Mouse (Mus musculus) forelimb bud, embryonic 11.5 days (tissue): ENCODE results near the gene Ryr3.

Experiments
- DNase-seq: peaks from one replicate; pipeline ENCODE4 v3.0.0-alpha.2; 2012; ENCODE audit warnings: low read depth, low spot score

Gene Ryr3

GRCm38 (mm10) chr2:112913796-112914195 is 303.1 kb downstream of the Ryr3 start:
- no peak for DNase-seq

DNA sequence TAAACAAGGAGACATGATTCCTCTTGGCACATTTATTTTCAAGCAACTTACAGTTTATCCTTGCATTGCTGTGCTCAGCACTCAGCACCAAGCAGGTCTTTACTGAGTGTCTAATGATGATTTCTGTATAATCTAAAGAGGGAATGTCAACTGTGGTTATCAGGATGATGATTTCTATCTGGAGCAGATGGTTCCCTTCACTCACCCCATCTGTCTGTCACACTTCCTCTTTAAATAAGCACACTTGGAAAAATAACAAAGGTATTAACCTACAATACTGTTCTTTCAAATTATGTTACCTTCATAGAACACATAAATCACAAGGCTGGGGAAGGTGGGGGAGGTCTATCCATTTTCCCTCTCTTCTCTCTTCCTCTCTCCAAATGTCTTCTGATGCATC is 304.3 kb downstream of the Ryr3 start:
- no peak for DNase-seq

GRCm38 (mm10) chr2:112910579-112910978 is 306.3 kb downstream of the Ryr3 start:
- no peak for DNase-seq

DNA sequence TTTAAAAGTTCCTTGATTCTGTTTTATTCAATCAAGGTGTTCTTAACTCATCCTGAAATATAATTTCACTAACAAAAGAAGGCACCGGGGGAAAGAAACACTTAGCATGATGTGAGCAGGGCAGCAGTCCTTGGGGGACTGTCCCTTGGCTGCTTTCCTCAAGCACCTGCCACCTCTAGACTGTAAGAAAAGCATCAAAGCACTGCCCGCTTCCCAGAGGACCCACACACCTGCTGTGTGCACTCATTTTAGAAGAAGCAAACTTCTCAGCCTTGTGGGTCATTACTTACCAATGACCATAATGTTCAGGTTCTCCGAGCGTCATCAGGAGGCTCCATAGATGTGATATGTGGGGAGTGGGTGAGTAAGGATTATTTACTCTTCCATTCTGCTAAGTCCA is 307.8 kb downstream of the Ryr3 start:
- no peak for DNase-seq

DNA sequence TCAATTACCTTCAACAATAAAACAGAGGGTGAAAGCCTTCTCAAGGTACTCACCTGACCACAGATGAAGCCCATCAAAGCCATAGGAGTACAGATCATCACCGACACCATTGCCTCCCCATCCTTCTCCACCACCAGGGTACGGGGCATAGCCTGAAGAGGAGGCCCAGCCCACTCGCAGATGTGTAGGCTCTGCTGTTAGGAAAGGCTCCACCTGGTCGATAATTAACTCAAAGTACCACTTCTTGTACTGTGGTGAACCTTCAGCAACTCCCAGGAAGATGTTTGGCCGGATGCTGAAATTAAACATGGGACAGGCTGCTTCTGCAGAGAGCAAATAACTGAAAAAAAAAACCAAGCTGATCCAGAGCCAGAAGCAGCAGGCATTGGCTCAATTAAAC is 316.1 kb downstream of the Ryr3 start:
- no peak for DNase-seq

DNA sequence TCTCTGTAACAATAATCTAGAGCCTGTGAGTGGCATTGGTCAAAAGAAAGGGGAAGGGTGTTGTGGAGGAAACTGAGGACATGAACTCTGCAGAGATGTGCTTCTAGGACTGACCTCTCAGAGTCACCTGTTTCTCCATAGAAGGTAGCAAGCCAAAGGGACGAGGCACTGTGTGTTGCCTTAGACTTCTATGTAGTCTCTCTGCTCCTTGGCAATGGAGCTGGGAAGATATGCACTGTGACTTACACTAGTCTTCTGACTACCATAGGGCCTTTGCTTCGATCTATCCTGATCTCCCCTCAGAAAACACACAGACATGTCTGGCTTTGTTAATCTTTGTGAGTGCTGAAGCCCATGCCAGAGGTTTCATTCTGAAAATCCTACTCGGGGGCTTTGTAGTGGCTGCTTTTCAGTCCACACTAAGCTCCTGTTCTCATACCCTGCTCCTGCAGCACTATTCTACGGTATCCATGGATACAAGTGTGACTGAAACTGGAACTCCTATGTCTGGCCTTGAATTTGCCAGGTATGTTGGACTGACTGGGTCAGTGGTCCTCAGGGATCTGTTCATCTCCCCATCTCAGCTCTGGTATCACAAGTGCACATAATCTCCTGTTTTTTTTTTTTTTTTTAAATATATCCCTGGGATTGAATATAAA is 332.3 kb downstream of the Ryr3 start:
- DNase-seq: no peak

DNA sequence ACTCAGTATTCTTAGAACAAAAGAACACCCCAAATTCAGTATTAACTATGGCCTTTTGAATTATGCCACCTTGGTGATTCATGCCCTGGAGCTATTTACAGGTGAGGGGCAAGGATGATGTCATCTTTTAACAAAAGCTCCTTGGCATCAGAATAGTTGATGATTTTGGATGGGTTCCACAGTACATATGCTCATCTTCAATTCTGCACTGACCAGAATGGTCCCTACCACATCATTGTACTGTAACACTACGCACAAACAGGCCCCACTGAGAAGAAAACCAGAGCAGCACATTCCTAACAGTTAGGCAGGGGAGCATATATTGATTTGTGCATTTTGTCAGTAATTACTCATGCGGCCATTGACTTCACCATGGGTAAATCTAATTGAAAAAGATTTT is 335.1 kb downstream of the Ryr3 start:
- no peak for DNase-seq

GRCm38 (mm10) chr2:112881376-112881775 is 335.5 kb downstream of the Ryr3 start:
- no peak for DNase-seq

DNA sequence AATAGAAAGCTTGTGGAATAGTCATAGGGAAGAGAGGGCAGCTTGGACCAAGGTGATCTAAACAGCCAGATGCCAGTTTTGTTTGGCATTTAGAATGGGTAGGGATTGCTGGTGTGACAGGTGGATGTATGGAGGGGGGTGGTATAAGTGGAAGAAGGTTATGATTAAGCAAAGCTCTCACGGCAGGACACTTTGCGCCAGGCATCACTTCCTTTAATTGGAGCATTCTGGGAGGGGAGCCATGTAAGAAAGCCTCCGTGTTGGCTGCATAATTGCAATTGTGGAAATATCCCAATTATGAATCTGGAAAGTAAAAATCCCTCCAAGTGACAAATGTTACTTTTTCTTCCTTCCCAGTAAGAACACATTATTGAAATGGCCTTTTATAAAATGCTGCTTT is 339.5 kb downstream of the Ryr3 start:
- DNase-seq: no peak

DNA sequence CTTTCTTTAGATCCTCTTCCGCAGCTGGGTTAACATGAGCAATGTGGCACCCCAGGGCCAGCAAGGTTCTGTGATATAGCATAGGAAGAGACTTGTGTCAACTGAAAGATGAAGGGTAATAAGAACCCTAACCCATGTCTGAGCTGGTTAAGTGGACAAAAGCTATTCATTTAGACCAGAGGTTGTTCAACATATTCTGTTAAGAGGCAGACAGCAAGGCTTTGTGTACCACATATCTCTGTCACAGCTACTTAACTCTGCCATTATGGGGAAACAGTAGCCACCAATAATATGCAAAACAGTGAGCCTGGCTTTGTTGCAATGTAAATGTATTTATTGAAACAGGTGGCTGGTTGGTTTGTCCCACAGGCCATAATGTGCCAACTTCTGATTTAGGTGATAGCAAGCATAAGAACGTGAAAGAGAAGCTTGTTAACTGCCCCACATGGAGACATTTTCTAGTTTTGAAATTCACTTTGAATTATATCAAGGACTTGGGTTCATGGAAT is 350.8 kb downstream of the Ryr3 start:
- DNase-seq: no peak

DNA sequence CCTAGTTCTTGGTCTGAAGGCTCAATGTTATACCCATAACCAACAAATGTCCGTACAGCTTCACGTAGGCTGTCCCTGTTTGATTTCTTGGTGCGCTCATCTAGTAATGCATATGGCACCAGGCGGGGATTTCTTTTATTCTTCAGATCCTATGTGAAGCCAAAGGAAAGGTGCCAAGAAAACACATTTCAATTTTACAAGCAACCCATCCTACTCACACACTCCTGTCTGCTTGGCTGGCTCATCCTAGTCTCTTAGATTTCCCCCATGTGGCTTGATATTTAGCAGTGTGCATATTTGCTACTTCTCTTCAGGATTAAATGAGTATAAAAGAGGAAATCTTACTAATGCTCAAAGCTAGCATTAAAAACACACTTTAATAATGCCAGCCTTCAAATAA is 355.1 kb downstream of the Ryr3 start:
- no peak for DNase-seq

GRCm38 (mm10) chr2:112845583-112846512 is 371.0 kb downstream of the Ryr3 start:
- no peak for DNase-seq

DNA sequence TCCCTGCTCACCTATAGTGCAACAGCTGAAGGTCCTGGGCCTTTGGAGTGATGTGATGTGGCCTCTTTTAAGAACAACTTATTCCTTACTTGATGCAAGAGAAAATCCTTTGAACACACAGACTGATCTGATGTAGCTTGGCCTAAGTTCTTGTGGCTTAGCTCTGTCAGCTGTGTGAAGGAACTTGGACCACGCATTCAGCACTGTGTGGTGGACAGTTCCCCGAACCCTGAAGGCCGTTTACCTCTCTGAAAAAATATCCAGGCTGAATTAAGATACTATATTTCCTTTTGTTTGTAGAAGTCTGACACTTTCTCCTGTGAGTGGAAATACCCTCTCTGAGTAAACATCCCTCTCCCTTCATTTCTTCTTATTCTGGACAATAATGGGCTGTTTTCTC is 374.0 kb downstream of the Ryr3 start:
- peak; percentile 56 for DNase-seq

DNA sequence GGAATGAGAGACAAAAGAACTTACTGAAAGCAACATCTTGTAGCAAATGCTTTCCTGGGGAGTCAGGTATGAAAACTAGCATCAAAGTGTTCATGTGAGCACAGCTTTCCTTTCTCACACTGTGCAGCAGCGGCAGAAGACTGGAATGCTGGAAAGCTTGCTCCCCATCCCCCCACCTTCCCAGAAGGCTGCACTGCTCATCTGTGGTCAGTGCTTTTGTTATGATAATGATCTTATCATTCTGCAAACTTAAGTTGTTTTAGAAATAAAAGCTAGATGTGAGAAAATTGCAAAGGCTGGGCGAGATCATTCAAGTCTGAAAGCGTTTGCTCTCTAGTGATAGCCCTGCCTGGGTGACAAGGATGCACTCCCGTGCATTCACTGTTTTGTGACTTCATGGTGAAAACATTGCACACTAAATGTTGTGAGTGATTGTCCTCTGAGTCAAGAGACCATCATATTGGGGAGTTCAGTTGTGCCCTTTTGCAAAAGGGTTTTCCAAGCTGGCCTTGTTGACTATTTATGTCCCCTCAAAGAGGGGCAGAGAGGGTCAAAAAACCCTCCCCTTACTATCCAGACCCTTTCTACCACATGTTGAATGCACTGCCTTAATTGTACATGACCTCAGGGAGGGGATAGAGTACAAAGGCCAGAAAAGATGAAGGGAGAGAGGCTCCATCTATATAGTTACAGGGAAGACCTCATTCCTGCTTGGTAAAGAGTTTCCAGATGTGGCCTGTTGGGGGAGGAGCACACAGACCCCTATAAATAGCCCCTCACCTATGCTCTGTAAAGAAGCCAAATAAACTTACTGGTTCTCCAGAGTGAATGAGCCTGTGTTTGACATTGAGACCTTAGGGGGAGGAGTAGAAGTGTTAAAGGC is 385.2 kb downstream of the Ryr3 start:
- DNase-seq: peak; percentile 32

DNA sequence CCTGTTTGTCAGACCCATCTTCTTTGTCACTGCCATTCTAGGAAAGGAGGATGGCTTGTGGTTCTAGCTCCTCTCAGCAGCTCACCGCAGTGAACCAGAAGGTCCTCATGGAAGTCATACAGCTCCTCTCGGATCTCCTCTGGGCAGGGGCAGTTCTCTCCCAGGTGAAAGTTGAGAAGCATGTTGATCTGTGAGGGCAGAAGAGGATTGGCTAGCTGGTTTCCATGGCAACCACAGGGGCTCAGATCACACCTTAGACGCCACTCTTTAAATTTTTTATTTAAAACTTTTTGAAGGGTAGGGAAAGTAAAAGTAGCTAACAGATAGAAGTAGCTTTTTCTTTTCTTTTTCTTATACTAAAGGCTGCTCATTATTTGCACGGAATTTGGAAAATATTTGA is 390.3 kb downstream of the Ryr3 start:
- DNase-seq: peak; percentile 36

DNA sequence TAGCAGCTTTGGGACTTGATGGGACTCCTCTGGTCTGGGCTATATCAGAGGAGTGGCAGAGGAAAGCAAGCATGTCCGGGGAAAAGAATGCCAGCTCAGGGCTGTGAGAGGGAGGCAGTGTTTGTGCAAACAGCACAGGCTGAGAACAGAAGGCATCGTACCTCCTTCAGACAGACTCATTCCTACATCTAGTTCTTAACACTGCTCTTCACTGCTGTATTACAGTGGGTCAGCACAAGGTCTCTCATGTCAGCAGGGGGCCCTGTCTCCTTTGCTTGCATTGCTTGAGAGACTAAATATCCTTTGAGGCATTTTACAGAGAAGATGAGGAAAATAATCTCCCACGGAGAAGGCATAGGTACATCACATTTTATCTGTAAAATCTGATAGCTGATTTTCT is 394.2 kb downstream of the Ryr3 start:
- DNase-seq: no peak

DNA sequence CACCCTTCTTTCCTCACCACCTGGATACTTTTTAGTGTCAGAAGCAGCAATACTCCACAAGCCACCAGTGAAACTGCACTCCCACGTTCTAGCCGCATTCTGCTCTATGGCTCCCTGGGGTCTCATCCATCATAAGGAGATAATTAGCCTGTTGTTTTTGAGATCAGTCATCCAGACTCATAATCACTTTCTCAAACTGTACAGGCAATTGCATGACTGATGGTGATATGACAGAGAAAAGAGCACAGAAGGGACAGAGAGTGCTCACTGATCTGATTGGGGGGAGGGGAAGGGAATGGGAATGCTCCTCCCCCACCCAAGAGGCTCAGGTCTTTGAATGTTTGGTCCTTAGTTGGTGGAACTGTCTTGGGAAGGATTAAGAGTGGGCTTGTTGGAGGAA is 397.8 kb downstream of the Ryr3 start:
- no peak for DNase-seq

DNA sequence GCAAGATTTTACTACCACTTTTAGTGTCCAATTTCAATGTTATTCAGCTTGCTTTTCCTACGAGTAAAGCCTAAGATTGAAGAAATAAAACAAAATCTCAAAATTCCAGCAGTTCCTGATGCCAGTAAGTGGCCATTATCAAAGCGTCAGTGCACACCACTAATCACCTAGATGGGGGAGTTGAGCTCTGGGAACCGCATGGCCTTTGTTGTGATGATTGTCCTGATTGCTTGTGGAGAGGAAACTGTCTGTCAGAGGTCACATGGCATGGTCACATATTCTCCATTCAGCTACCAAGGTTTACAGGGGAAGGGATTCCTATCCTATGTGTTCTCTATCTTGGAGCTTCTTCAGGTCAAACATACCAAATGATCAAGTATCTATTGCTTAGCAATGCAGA is 399.9 kb downstream of the Ryr3 start:
- no peak for DNase-seq

GRCm38 (mm10) chr2:112815960-112816359 is 400.9 kb downstream of the Ryr3 start:
- DNase-seq: no peak

DNA sequence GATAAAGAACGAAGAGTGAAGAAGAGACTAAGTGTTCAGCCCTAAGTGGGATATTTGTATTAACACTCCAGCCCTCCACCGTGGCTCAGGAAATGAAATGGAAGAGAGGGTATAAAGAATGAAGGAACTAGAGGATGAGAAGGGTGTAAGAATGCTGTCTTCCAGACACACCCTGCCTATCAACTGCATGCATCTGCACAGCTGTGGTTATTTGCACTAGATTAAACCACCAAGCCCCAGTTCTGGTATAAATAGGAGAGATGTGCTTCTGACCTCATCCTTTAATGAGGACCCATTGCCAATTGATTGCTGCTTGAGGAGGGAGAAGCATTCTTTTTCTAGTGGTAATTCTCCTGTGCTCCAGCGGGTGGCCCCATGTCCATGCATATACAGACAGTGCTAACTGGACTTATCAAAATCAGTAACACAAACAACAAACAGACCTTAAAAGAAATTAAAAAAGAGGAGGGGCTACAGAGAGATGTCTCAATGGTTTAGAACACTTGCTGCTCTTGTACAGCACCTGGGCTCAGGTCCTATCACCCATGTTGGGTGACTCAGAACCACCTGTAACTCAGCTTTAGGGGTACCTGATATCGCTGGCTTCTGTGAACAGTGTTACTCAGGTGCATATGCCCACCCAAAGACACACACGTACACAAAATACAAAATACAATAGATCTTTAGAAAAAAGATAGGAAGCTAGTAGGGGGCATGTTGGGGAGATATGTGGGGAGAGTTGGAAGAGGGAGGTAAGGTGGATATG is 404.1 kb downstream of the Ryr3 start:
- no peak for DNase-seq

DNA sequence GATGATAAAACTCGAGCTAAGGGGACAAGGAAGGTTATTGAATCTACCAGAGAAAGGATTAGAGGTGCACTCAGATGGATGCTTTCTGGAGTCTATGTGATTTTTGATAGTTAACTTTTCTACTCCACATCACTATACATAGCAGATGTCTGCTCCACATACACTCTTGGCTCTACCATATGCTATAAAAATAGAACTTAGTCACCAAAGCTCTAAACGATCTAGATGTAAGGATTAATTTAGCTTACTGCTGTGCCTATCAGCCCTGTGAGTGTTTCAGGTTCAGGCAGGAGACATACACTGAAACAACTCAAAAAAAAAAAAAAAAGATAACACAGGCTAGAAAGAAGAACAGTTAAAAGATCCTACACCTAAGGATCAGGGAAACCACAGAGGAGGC is 410.9 kb downstream of the Ryr3 start:
- DNase-seq: no peak
